Mouse (Mus musculus) liver, embryonic 11.5 days (tissue): Measurements from ENCODE around the gene Plac9a. TPM values are rescaled to one million over a fixed set of nuclear protein-coding genes. Genes with fewer than 3 reads are reported as not detected.

Source experiments
- polyA plus RNA-seq: library from polyadenylated mRNA; unstranded; fragments of >200 nt; fragmentation: Nextera tagmentation; extraction: Ambion mirVana; gene quantifications from 2 replicates; pipeline ENCODE4 v1.2.1, GENCODE M21; 2014

Plac9a gene
- polyA plus RNA-seq, 1 experiment from 2014 or later = not detected

Other genes with a start within 250 kb of the Plac9a start
- gene Ppif, start 208.9 kb downstream of the Plac9a start, polyA plus RNA-seq = 96.3 and 97.0 TPM in 2 replicates
- gene Zcchc24, start 134.1 kb downstream of the Plac9a start, polyA plus RNA-seq = 11.3 and 13.4 TPM in 2 replicates
- gene Anxa11, start 60.9 kb downstream of the Plac9a start, polyA plus RNA-seq = 13.1 and 16.5 TPM in 2 replicates
- 1.7 and 3.9 TPM in 2 replicates for gene Tmem254a, start 24.6 kb upstream of the Plac9a start, polyA plus RNA-seq
- gene Cphx1, start 35.2 kb upstream of the Plac9a start, polyA plus RNA-seq = 0.10 and 0.14 TPM in 2 replicates
- gene Duxbl1, start 75.5 kb upstream of the Plac9a start, polyA plus RNA-seq = 0.26 TPM in 1 of 2 replicates, not detected in the other
- gene Gm9780, start 139.6 kb upstream of the Plac9a start, polyA plus RNA-seq = 0.94 and 1.5 TPM in 2 replicates
- 23.3 and 24.0 TPM in 2 replicates for gene Tmem254c, start 164.3 kb upstream of the Plac9a start, polyA plus RNA-seq
- not detected in 2 replicates for gene Cphx2, start 178.4 kb upstream of the Plac9a start, polyA plus RNA-seq
- not detected in 2 replicates for gene Cphx3, start 179.2 kb upstream of the Plac9a start, polyA plus RNA-seq
- gene Duxbl2, start 215.2 kb upstream of the Plac9a start, polyA plus RNA-seq = 0.34 TPM in 1 of 2 replicates, not detected in the other